Mouse (Mus musculus) right cerebral cortex, postnatal 25 days (tissue): ENCODE data around the gene Gm14692.
"Not testable (repeated sequence)": the region's sequence is repeated elsewhere in the genome, so short reads cannot be mapped to it uniquely, and the experiment has no call there.

Experiments
- DNase-seq: peaks from one replicate; pipeline ENCODE4 v3.0.0; 2022

The Gm14692 gene

DNA sequence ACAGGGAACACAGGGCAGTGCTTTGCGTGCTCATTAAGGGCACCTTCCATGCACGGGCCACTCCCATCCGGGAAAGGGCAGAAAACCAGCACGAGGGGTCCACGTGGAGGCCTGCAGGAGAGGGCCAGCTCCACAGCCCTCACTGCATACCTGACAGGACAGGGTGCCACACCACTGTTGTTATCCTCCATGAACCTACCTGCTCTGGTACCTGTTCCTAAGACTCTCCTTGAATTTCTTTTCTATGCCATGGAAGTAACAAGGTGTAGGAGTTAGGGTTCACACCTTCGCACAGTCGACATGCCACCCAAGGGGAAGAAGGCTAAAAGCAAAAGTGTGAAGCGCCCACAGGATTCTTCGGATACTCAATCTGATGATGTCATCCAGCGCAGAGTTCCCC, at the start of gene Gm14692:
Gm14692 (plus strand) TSS at position 301 of the 400 bp plus-strand sequence.
- not testable (repeated sequence) for DNase-seq

DNA sequence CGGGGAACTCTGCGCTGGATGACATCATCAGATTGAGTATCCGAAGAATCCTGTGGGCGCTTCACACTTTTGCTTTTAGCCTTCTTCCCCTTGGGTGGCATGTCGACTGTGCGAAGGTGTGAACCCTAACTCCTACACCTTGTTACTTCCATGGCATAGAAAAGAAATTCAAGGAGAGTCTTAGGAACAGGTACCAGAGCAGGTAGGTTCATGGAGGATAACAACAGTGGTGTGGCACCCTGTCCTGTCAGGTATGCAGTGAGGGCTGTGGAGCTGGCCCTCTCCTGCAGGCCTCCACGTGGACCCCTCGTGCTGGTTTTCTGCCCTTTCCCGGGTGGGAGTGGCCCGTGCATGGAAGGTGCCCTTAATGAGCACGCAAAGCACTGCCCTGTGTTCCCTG, 2.0 kb upstream of the Gm14692 start, which contains the start of gene Gm1140:
Gm1140 (minus strand) TSS at position 101 of the 400 bp plus-strand sequence.
- not testable (repeated sequence) for DNase-seq
